Mouse (Mus musculus) heart, embryonic 15.5 days (tissue): Measurements from ENCODE around the gene Ccdc141. TPM values are rescaled to one million over a fixed set of nuclear protein-coding genes. Genes with fewer than 3 reads are reported as not detected.

Experiments
- ATAC-seq: fragments of 200-750 bp; cut with Nextera tagmentation; replicated peaks from 2 replicates; pipeline ENCODE4 v1.8.0; 2017; ENCODE audit warnings: low read depth, moderate TSS enrichment; ENCODE audit not compliant: insufficient number of reproducible peaks, insufficient read depth, low FRiP score
- H3K27ac ChIP-seq: fragments of 300-500 bp; sonication (generic); 2 replicates; pipeline ENCODE4 v1.5.1; 2015; ENCODE audit warnings: mild to moderate bottlenecking, inconsistent platforms
- H3K27me3 ChIP-seq: fragments of 300-500 bp; sonication (generic); 2 replicates; pipeline ENCODE4 v1.6.1; 2015; ENCODE audit warnings: inconsistent platforms
- H3K36me3 ChIP-seq: fragments of 300-500 bp; sonication (generic); 2 replicates; pipeline ENCODE4 v1.6.1; 2015; ENCODE audit warnings: mild to moderate bottlenecking, inconsistent platforms
- H3K4me1 ChIP-seq: fragments of 300-500 bp; sonication (generic); replicated peaks from 2 replicates; pipeline ENCODE4 v1.6.1; 2015; ENCODE audit warnings: inconsistent platforms
- H3K4me2 ChIP-seq: fragments of 300-500 bp; sonication (generic); 2 replicates; pipeline ENCODE4 v1.6.1; 2015; ENCODE audit warnings: inconsistent platforms, mild to moderate bottlenecking, moderate library complexity
- H3K4me3 ChIP-seq: fragments of 300-500 bp; sonication (generic); 2 replicates; pipeline ENCODE4 v1.5.1; 2015; ENCODE audit warnings: mild to moderate bottlenecking, inconsistent platforms
- H3K9ac ChIP-seq: fragments of 300-500 bp; sonication (generic); 2 replicates; pipeline ENCODE4 v1.6.1; 2015; ENCODE audit warnings: mild to moderate bottlenecking, inconsistent platforms
- H3K9me3 ChIP-seq: fragments of 300-500 bp; sonication (generic); replicated peaks from 2 replicates; pipeline ENCODE4 v1.6.1; 2016; ENCODE audit warnings: inconsistent platforms
- WGBS: fragments of 180-500 bp; shearing (Covaris S2); methylation state at CpG from one replicate; pipeline ENCODE4 v1.1.7; 2015; ENCODE audit warnings: mixed read lengths; 5-methylcytosine and 5-hydroxymethylcytosine counted together
- polyA plus RNA-seq: library from polyadenylated mRNA; unstranded; fragments of >200 nt; fragmentation: Nextera tagmentation; extraction: Ambion mirVana; gene quantifications from 2 replicates; pipeline ENCODE4 v1.2.1, GENCODE M21; 2015

Ccdc141 gene
- polyA plus RNA-seq, 1 experiment from 2014 or later = 175 TPM

DNA sequence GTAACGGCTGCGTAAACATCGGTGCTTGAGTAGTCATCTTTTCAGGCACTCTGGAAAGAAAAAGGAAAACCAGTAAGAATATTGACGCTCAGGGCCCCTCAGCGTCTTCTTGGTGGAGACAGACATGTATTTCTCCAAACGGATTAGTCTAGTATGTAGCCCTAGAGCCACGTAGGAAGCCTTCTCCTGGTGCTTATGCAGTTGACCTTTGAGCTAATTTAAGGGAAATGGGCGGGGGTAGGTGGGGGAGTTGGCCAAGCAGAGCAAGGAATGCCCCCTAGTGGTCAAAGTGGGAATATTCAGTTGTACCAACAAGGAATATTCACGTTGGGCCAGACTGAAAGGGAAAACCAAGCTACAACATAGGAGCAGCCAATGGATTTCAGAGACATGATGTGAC lies 190.3 kb downstream of the Ccdc141 start:
- H3K4me3 ChIP-seq = peak overlapping the region; percentile 55
- H3K36me3 ChIP-seq = peaks cover 16% of the 10 kb centered on the region; the same call in 1 of the 2 replicates
- no peaks in the 10 kb centered on the region for H3K9me3 ChIP-seq
- WGBS = 31% methylated on average over 9 of the region's 9 CpGs
- peak overlapping the region; percentile 56 for H3K9ac ChIP-seq
- peaks cover 22% of the 10 kb centered on the region for H3K4me1 ChIP-seq
- peak overlapping the region; percentile 57 for H3K4me2 ChIP-seq
- 0 out of 2 replicates have a peak, but pooled peaks have one; percentile 25 for ATAC-seq
- no peaks in the 10 kb centered on the region for H3K27me3 ChIP-seq
- H3K27ac ChIP-seq = peak overlapping the region; percentile 91

DNA sequence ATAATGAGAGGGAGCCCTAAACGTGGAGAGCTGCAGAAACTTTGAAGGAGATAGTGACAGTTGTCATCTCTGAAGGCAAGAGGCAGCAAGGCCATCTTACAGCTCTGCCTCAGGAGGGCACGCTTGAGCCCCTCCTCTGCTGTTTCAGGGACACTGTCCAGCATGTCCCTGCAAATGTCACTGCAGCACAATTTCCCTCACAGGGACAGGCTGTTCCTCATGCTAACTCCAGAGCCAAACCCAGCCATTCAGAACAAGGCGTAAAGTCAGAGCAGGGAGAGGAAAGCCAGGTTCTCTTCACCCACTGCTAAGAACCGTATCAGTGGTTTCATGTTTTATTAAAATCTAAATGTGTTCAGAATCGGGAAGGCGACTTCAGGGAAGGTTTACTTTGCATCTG lies 192.8 kb downstream of the Ccdc141 start:
- Histone ChIP-seq H3K9ac (no peak overlapping the region), H3K4me3 (no peak overlapping the region), H3K4me1 (peaks cover 30% of the 10 kb centered on the region), H3K4me2 (peak overlapping the region; percentile 16), H3K36me3 (peaks cover 33% of the 10 kb centered on the region; the same call in 1 of the 2 replicates), H3K27me3 (no peaks in the 10 kb centered on the region), H3K27ac (peak overlapping the region; percentile 0; the same call in 1 of the 2 replicates), H3K9me3 (no peaks in the 10 kb centered on the region)
- ATAC-seq = no peak
- WGBS = 65% methylated on average over 6 of the region's 6 CpGs

DNA sequence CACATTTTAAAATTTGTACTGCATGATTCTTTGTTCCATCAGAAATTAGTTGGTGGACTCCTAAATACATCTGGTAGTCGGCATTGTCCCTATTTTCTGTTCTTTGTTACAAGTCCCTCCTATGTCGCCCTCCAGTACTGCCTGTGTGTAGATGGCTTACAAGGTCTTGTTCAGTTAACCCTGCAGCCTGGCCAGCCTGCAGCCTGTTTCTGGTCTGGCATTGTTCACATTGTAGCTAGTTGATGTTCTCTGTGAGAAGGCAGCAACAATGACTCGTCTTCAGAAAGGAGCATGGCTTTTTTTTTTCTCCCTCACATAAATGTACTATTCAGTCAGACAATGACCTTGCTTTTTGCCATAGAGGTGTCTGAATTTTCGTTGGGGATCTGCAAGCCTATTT lies 198.4 kb downstream of the Ccdc141 start:
- Histone ChIP-seq H3K9ac (no peak overlapping the region), H3K27me3 (no peaks in the 10 kb centered on the region), H3K27ac (peak overlapping the region; percentile 33), H3K4me1 (peaks cover 38% of the 10 kb centered on the region), H3K4me2 (no peak overlapping the region; the same call in 1 of the 2 replicates), H3K4me3 (no peak overlapping the region), H3K36me3 (peaks cover 52% of the 10 kb centered on the region), H3K9me3 (no peaks in the 10 kb centered on the region)
- ATAC-seq = no peak
- WGBS = 48% methylated on average over 4 of the region's 4 CpGs

DNA sequence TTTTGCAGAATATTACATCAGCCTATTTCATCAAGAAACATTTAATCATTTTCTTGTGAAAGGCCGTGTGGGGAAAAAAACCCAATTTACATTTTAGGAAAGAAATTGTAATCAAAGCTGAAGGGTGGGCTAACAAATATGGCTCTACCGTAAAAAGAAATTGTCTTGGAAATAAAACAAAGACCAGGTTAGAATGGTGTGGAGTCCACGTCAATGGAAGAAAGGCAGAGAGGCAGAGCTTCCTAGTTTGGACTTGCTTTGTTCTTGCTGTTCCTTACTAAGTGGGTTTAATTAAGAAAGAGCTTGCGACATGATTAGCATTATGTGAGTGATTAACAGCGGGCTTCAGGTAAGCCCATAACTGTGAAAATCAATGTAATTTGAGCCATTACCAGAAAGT lies 199.4 kb downstream of the Ccdc141 start:
- Histone ChIP-seq H3K4me3 (no peak overlapping the region), H3K36me3 (peaks cover 57% of the 10 kb centered on the region), H3K27ac (no peak overlapping the region), H3K9ac (0 out of 2 replicates have a peak overlapping the region, but pooled peaks have one; percentile 0), H3K4me1 (peaks cover 34% of the 10 kb centered on the region), H3K4me2 (peak overlapping the region; percentile 29; the same call in 1 of the 2 replicates), H3K9me3 (no peaks in the 10 kb centered on the region), H3K27me3 (no peaks in the 10 kb centered on the region)
- ATAC-seq = no peak
- WGBS = 58% methylated on average over 5 of the region's 5 CpGs

DNA sequence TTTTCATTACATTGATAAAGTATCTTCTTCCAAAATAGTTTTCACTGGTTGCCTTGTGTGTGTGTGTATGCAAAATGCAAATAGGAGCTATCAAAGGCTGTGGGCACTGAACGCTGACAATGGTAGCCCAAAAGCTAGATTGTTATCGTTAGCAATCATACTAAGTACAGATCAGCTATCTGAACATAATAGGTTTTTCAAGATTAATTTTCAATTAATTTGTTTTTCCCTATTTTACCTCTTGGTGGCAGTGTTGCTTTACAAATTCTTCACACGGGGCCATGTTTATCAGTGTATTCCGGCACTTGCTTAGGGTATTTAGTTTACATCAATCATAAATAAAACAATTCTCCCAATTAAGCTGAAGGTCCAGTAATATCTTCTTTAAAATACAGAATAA lies 199.8 kb downstream of the Ccdc141 start:
- no peak for ATAC-seq
- Histone ChIP-seq H3K36me3 (peaks cover 58% of the 10 kb centered on the region), H3K9ac (no peak overlapping the region), H3K27ac (peak overlapping the region; percentile 78), H3K27me3 (no peaks in the 10 kb centered on the region), H3K4me3 (0 out of 2 replicates have a peak overlapping the region, but pooled peaks have one; percentile 6), H3K4me2 (peak overlapping the region; percentile 29), H3K9me3 (no peaks in the 10 kb centered on the region), H3K4me1 (peaks cover 34% of the 10 kb centered on the region)
- WGBS = 14% methylated on average over 4 of the region's 4 CpGs

DNA sequence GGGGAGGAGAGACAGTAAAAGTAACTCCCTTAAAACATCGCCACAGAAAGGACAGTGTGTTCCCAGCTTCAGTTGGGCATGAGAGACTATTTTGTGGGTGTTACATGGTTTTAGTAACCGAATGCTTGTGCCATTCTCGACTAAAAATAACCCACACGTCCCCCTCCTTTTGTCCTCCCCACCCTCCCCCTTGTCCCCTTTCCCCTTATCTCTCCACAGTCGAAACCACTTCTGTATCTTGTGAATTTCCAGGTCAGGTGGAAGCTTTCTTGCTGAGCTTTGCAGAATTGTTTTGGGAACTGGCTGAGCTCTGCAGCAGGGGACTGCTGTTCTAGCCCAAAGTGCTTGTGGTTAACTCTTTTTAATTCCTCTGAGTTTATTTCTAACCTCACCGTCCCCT lies 200.2 kb downstream of the Ccdc141 start:
- H3K9ac ChIP-seq = 0 out of 2 replicates have a peak overlapping the region, but pooled peaks have one; percentile 27
- ATAC-seq = peak; percentile 78; the same call in 1 of the 2 replicates
- 0 out of 2 replicates have a peak overlapping the region, but pooled peaks have one; percentile 6 for H3K4me3 ChIP-seq

DNA sequence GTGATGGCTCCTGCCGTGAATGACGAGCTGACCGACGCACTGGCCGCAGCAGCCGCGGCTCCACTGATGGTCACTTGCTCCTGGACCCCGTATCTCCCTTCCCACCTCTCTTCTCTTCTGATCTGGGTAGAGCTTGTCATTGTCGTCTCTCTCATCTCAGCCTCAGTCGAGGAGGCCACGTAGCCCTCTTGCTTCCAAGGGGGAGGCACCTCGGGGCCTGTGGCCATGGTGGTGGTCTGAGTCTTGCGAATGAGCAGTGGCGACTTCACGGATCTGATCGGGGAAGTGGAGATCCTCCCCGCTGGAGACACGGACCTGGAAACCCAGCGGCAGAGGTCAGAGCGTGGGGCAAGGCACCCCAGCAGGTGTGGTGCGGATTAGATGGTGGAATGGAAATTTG lies 200.8 kb downstream of the Ccdc141 start:
- ATAC-seq = no peak
- WGBS = 69% methylated on average over 21 of the region's 21 CpGs
- no peaks in the 10 kb centered on the region for H3K9me3 ChIP-seq
- no peaks in the 10 kb centered on the region for H3K27me3 ChIP-seq
- H3K27ac ChIP-seq = peak overlapping the region; percentile 78
- peaks cover 61% of the 10 kb centered on the region for H3K36me3 ChIP-seq
- H3K4me3 ChIP-seq = no peak overlapping the region
- peak overlapping the region; percentile 29; the same call in 1 of the 2 replicates for H3K4me2 ChIP-seq
- peaks cover 27% of the 10 kb centered on the region for H3K4me1 ChIP-seq
- peak overlapping the region; percentile 27; the same call in 1 of the 2 replicates for H3K9ac ChIP-seq

More for the DNA sequence above, 200.2 kb downstream of the Ccdc141 start:
- 22% methylated on average over 6 of the region's 6 CpGs for WGBS
- Histone ChIP-seq H3K27me3 (no peaks in the 10 kb centered on the region), H3K9me3 (no peaks in the 10 kb centered on the region), H3K4me2 (peak overlapping the region; percentile 29), H3K4me1 (peaks cover 33% of the 10 kb centered on the region), H3K27ac (peak overlapping the region; percentile 78), H3K36me3 (peaks cover 63% of the 10 kb centered on the region)

DNA sequence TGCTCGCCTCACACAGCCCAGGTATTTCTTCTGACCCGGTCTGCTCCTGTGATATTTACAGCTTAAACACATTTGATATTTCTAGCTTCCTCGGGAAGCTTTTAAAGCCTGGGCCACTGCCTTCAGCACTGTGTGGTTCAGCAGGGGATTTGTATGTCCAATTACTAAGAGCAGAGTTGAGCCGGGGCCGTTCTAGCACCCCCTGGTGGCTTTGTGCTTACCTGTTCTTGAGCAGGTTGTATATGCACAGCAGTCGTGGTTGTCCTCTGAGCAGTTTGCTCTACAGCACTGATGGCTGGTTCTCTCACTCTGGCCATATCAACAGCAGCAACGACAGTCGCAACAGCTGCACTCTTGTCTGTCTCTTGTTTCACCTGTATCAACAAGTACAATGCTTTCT lies 201.5 kb downstream of the Ccdc141 start:
- Histone ChIP-seq H3K4me3 (no peak overlapping the region), H3K36me3 (peaks cover 63% of the 10 kb centered on the region), H3K4me2 (no peak overlapping the region), H3K27me3 (no peaks in the 10 kb centered on the region), H3K4me1 (peaks cover 23% of the 10 kb centered on the region), H3K9ac (no peak overlapping the region), H3K27ac (peak overlapping the region; percentile 78), H3K9me3 (no peaks in the 10 kb centered on the region)
- ATAC-seq = peak; percentile 40; the same call in 1 of the 2 replicates
- 28% methylated on average over 8 of the region's 8 CpGs for WGBS

DNA sequence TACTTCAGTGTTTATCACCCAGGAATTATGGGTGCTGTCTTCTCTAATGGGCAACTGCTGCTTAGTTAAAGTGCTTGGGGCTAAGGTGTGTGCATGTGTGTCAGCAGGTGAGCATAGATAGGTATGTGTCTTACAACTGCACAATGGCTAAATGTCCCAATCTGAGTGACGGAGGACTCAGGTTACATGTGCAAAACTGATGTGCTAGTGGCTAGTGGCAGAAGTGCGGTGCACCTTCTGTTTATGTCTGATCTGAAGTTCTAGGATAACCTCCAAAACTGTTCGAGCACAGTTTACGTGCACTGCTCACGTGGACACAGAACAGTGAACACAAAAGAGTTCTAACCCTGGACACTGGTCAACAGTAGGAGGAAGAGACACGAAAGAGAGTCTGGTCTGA lies 203.9 kb downstream of the Ccdc141 start:
- Histone ChIP-seq H3K4me1 (peaks cover 14% of the 10 kb centered on the region), H3K27me3 (no peaks in the 10 kb centered on the region), H3K4me2 (no peak overlapping the region), H3K27ac (no peak overlapping the region), H3K9ac (no peak overlapping the region), H3K4me3 (no peak overlapping the region), H3K36me3 (peaks cover 62% of the 10 kb centered on the region), H3K9me3 (no peaks in the 10 kb centered on the region)
- ATAC-seq = no peak
- WGBS = 85% methylated on average over 6 of the region's 6 CpGs

DNA sequence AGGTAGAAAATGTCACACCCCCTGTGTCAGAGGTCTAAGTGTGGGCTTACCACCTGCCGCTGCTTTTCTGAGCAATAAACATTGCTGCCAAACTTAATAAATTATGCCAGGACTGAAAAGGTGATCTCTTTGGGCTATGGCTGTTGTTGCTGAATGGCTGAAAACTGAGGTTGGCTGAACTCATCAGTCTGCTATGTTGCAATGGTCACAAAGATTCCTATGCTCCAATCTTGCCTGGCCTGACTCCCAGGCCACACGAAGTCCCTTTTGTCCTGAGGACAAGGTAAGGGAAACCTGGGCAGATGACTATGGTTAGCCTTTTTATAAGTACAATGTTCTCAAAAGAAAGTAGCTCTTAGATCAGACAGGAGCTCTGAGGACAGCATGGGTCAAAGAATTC lies 204.4 kb downstream of the Ccdc141 start:
- H3K4me3 ChIP-seq = no peak overlapping the region
- no peak for ATAC-seq
- no peaks in the 10 kb centered on the region for H3K27me3 ChIP-seq
- H3K4me1 ChIP-seq = peaks cover 8% of the 10 kb centered on the region
- H3K4me2 ChIP-seq = no peak overlapping the region
- no peak overlapping the region for H3K27ac ChIP-seq
- H3K9ac ChIP-seq = no peak overlapping the region
- no peaks in the 10 kb centered on the region for H3K9me3 ChIP-seq
- H3K36me3 ChIP-seq = peaks cover 62% of the 10 kb centered on the region
- 75% methylated on average over 2 of the region's 2 CpGs for WGBS

DNA sequence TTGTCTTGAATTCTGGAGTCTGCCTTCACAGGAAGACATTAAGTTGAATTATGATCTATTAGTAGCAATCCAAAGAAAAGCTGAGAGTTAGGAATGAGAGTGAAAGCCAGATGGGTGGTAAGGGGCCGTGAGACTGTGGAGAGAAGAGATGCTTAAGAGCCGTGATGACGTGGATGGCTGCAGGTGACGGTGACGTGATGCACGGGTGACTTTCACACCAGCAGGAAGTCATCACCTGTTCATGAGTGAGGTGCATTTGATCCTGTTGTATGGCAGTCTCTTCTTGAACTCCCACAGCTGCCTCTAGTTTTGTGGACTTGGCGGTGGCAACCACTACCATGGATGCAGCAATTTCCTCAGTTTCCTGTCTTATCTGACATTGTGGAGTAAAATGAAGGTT lies 204.9 kb downstream of the Ccdc141 start:
- Histone ChIP-seq H3K4me1 (peaks cover 7% of the 10 kb centered on the region; the same call in 1 of the 2 replicates), H3K27me3 (no peaks in the 10 kb centered on the region), H3K9ac (no peak overlapping the region), H3K27ac (no peak overlapping the region), H3K4me3 (no peak overlapping the region), H3K9me3 (no peaks in the 10 kb centered on the region), H3K4me2 (no peak overlapping the region), H3K36me3 (peaks cover 62% of the 10 kb centered on the region)
- no peak for ATAC-seq
- 67% methylated on average over 7 of the region's 7 CpGs for WGBS

DNA sequence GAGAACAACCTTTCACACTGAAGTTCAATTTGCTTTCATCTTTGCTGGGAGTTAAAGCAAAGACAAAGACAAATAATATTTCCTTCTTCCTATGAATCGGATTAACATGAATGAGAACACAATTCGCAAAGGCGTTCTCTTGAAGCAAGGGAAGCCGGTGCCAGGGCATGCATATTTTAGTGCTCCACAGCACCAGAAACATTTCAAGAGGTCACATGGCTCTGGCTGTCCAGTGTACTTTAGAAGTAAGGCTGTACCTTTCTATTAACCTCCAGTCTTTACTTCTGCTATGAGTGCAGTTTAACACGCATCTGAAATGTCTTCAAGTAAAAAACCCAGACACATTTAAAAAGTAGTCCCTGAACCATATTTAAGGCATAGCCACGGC lies 208.4 kb downstream of the Ccdc141 start:
- no peak overlapping the region for H3K4me3 ChIP-seq
- no peaks in the 10 kb centered on the region for H3K9me3 ChIP-seq
- no peak overlapping the region for H3K4me2 ChIP-seq
- no peaks in the 10 kb centered on the region for H3K4me1 ChIP-seq
- H3K36me3 ChIP-seq = peaks cover 34% of the 10 kb centered on the region
- no peak for ATAC-seq
- H3K9ac ChIP-seq = no peak overlapping the region
- no peaks in the 10 kb centered on the region for H3K27me3 ChIP-seq
- H3K27ac ChIP-seq = no peak overlapping the region
- WGBS = 81% methylated on average over 6 of the region's 6 CpGs
